Mouse (Mus musculus) monocyte, adult 5-6 weeks (primary cell): ENCODE measurements around the gene Akap5. TPM values are rescaled to one million over a fixed set of nuclear protein-coding genes. Genes with fewer than 3 reads are reported as not detected.

Experiments used
- ATAC-seq: fragments of 153-309, 156-312 bp; replicated peaks from 2 replicates; pipeline ENCODE4 v1.8.0; 2017; ENCODE audit warnings: mild to moderate bottlenecking; ENCODE audit not compliant: low TSS enrichment, insufficient number of reproducible peaks, severe bottlenecking, poor library complexity, low FRiP score
- total RNA-seq: library from RNA; stranded (forward); fragments of 200-1000, 200-491, 200-594 nt; gene quantifications from 3 replicates; pipeline ENCODE4 v1.2.3, GENCODE M21; 2017

Akap5 gene
- 0.10 to 1.3 TPM (median 0.32 TPM) in 3 replicates for total RNA-seq

- no peak for ATAC-seq
Measured at GRCm38 (mm10) chr12:76324679-76325431, at the start of gene Akap5. Gene Akap5, plus strand, starts transcription at chr12:76324891.

GRCm38 (mm10) chr12:76278209-76278608, 46.5 kb upstream of the Akap5 start:
- ATAC-seq, result no peak

GRCm38 (mm10) chr12:76280556-76280955, 44.1 kb upstream of the Akap5 start:
- ATAC-seq, result no peak

- no peak for ATAC-seq
Measured at GRCm38 (mm10) chr12:76281111-76281660, 43.5 kb upstream of the Akap5 start.

GRCm38 (mm10) chr12:76282132-76282531, 42.6 kb upstream of the Akap5 start:
- ATAC-seq, result no peak

GRCm38 (mm10) chr12:76282532-76283173, 42.0 kb upstream of the Akap5 start:
- ATAC-seq, result no peak

- ATAC-seq, result no peak
Measured at GRCm38 (mm10) chr12:76285418-76285817, 39.3 kb upstream of the Akap5 start.

GRCm38 (mm10) chr12:76287986-76288385, 36.7 kb upstream of the Akap5 start:
- no peak for ATAC-seq

- no peak for ATAC-seq
Measured at GRCm38 (mm10) chr12:76288494-76288893, 36.2 kb upstream of the Akap5 start.

- no peak for ATAC-seq
Measured at GRCm38 (mm10) chr12:76289428-76289827, 35.3 kb upstream of the Akap5 start.

GRCm38 (mm10) chr12:76290271-76290670, 34.4 kb upstream of the Akap5 start:
- no peak for ATAC-seq

GRCm38 (mm10) chr12:76293192-76293591, 31.5 kb upstream of the Akap5 start:
- no peak for ATAC-seq

GRCm38 (mm10) chr12:76297830-76298229, 26.9 kb upstream of the Akap5 start:
- ATAC-seq, result no peak

GRCm38 (mm10) chr12:76299361-76299906, 25.3 kb upstream of the Akap5 start:
- no peak for ATAC-seq

- ATAC-seq, result no peak
Measured at GRCm38 (mm10) chr12:76300367-76300766, 24.3 kb upstream of the Akap5 start.

GRCm38 (mm10) chr12:76303474-76303873, 21.2 kb upstream of the Akap5 start:
- ATAC-seq, result no peak

GRCm38 (mm10) chr12:76304199-76304598, 20.5 kb upstream of the Akap5 start:
- no peak for ATAC-seq

- no peak for ATAC-seq
Measured at GRCm38 (mm10) chr12:76305107-76305506, 19.6 kb upstream of the Akap5 start.

GRCm38 (mm10) chr12:76306852-76307561, 17.7 kb upstream of the Akap5 start:
- no peak for ATAC-seq
